Mouse (Mus musculus): ENCODE measurements at regions not wholly inside any gene's neighbourhood (a gene's known extent, or its start where the extent isn't known, plus 50 kb on each side); places are given as distances from the start of the nearest gene placed in this dataset.

DNA sequence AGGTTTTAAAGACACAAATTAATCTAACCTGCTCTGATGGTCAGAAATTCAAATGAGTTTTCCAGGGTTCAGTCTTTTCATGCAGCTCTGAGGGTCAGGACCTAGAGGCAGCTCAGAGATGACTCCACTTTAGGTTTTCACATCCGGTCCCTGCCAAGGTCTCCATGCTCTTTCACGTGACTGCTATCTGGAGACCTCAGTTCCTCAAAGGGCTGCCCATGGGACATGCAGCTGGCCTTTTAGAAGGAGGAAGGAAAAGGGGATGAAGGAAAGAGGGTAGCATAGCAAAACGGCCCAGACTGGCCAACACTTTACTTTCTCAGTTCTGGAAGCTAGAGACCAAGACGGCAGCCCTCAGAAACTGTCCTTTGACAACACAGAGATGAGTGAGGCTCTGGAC, 276.6 kb downstream of the Nuak1 start:
- Histone ChIP-seq H3K27me3 (ENCODE audit: control insufficient read depth, insufficient read depth, low read length) (no peaks in the 10 kb centered on the region), H3K4me1 (ENCODE audit: control insufficient read depth, insufficient read depth, low read length) (no peaks in the 10 kb centered on the region), H3K36me3 (ENCODE audit: control insufficient read depth, insufficient read depth, low read length) (no peaks in the 10 kb centered on the region), H3K79me2 (ENCODE audit: control insufficient read depth, insufficient read depth, low read length) (no peaks in the 10 kb centered on the region), H3K4me3 (ENCODE audit: insufficient read depth, low read depth, low read length) (no peak overlapping the region), H3K27ac (replicated peaks; ENCODE audit: insufficient read depth, low read depth, low read length) (no peak overlapping the region), H3K9ac (ENCODE audit: low read depth, low read length) (no peak overlapping the region)
- TF ChIP-seq CTCF (IDR thresholded peaks at IDR 0.05; ENCODE audit: low read depth, low read length) (no peak), POLR2A (IDR thresholded peaks at IDR 0.05; ENCODE audit: extremely low read depth, insufficient read depth, low read length) (no peak)
- no peak for DNase-seq (ENCODE audit: extremely low read depth, low read depth, low spot score)
- WGBS, result 66% methylated on average over 4 of the region's 4 CpGs

DNA sequence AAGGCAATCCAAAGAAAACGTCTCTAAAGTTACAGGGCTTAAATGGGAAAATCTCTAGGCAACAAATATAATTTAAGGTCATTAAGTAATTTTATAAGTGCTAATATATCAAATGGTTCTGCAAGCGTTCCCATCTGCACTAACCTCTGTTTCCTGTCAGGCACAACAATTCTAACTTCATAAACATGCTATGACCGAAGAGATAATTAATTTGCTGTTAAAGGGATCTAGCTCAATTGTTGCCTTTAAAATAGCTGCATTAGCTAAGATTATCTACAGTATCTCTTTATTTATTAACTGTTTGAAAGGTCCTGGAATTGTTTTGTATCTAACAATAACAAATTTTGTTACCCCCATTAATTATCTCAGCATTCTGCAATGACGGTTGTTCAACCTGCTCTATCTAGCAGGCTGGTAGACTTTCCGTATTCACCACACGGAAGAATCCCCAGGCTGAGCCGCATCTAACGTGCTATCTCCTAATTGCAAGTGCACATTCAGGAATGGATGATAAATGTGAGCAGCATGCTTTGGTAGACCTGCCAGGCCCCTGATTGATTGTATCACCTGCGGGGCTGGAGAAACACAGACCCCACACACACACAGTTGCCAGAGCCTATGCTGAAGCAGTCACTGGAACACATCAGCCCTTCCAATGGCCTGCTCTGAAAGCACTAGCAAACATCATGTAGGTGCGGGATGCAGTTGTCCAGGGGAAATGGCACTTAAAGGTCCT, 274.4 kb downstream of the Nuak1 start:
- Histone ChIP-seq H3K36me3 (ENCODE audit: control insufficient read depth, insufficient read depth, low read length) (no peaks in the 10 kb centered on the region), H3K27me3 (ENCODE audit: control insufficient read depth, insufficient read depth, low read length) (no peaks in the 10 kb centered on the region), H3K4me1 (ENCODE audit: control insufficient read depth, insufficient read depth, low read length) (no peaks in the 10 kb centered on the region), H3K4me3 (ENCODE audit: insufficient read depth, low read depth, low read length) (no peak overlapping the region), H3K9ac (ENCODE audit: low read depth, low read length) (no peak overlapping the region), H3K79me2 (ENCODE audit: control insufficient read depth, insufficient read depth, low read length) (no peaks in the 10 kb centered on the region), H3K27ac (replicated peaks; ENCODE audit: insufficient read depth, low read depth, low read length) (no peak overlapping the region)
- TF ChIP-seq POLR2A (IDR thresholded peaks at IDR 0.05; ENCODE audit: extremely low read depth, insufficient read depth, low read length) (no peak), CTCF (IDR thresholded peaks at IDR 0.05; ENCODE audit: low read depth, low read length) (no peak)
- WGBS, result 82% methylated on average over 10 of the region's 10 CpGs
- no peak for DNase-seq (ENCODE audit: extremely low read depth, low read depth, low spot score)

DNA sequence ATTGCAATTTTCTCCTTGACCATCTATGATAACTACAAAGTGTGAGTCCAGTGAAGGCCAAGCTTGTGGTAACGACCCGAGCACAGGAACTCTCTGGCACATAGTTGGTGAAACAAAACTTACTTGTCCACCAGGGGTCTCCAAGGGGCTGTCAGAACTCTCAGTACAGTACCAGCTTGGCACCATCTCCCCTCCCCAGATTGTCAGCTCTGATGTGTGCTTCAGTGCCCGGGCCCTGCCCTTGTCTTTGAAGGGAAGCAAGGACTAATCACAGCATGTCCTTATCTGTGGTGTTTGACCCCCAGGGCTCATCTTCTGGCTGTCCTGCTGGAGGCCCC, 273.9 kb downstream of the Nuak1 start:
- no peak overlapping the region for H3K27ac ChIP-seq (replicated peaks; ENCODE audit: insufficient read depth, low read depth, low read length)
- no peaks in the 10 kb centered on the region for H3K36me3 ChIP-seq (ENCODE audit: control insufficient read depth, insufficient read depth, low read length)
- H3K27me3 ChIP-seq (ENCODE audit: control insufficient read depth, insufficient read depth, low read length), result no peaks in the 10 kb centered on the region
- H3K4me1 ChIP-seq (ENCODE audit: control insufficient read depth, insufficient read depth, low read length), result no peaks in the 10 kb centered on the region
- 61% methylated on average over 3 of the region's 3 CpGs for WGBS
- no peaks in the 10 kb centered on the region for H3K79me2 ChIP-seq (ENCODE audit: control insufficient read depth, insufficient read depth, low read length)
- DNase-seq (ENCODE audit: extremely low read depth, low read depth, low spot score), result no peak
- no peak overlapping the region for H3K9ac ChIP-seq (ENCODE audit: low read depth, low read length)
- H3K4me3 ChIP-seq (ENCODE audit: insufficient read depth, low read depth, low read length), result no peak overlapping the region
- TF ChIP-seq CTCF (IDR thresholded peaks at IDR 0.05; ENCODE audit: low read depth, low read length) (no peak), POLR2A (IDR thresholded peaks at IDR 0.05; ENCODE audit: extremely low read depth, insufficient read depth, low read length) (no peak)

DNA sequence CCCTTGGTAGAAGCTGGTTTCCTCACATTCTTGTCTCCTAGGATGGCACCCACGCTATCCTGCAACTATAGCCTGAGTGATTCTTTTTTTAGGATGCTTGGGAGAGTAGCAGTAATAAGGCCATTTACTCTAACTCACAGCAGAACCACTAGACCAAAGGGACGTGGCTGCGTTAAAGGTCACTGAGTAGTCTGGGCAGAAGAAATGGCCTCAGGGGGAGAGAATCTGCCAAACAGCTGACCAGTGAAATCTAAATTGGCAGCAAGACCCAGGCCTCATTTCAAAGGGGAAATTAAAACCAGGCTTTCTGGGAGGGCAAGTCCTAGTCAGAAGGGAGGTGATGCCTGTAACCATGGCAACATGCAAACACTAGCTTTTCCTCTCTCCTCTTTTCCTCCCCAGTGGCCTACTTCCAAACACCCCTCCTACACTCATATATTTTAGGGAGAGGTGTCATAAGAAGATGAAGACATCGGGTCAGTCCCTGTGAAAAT, 267.5 kb downstream of the Nuak1 start:
- 81% methylated on average over 4 of the region's 4 CpGs for WGBS
- Histone ChIP-seq H3K27ac (replicated peaks; ENCODE audit: insufficient read depth, low read depth, low read length) (no peak overlapping the region), H3K4me1 (ENCODE audit: control insufficient read depth, insufficient read depth, low read length) (no peaks in the 10 kb centered on the region), H3K36me3 (ENCODE audit: control insufficient read depth, insufficient read depth, low read length) (no peaks in the 10 kb centered on the region), H3K4me3 (ENCODE audit: insufficient read depth, low read depth, low read length) (no peak overlapping the region), H3K9ac (ENCODE audit: low read depth, low read length) (no peak overlapping the region), H3K27me3 (ENCODE audit: control insufficient read depth, insufficient read depth, low read length) (no peaks in the 10 kb centered on the region), H3K79me2 (ENCODE audit: control insufficient read depth, insufficient read depth, low read length) (no peaks in the 10 kb centered on the region)
- no peak for DNase-seq (ENCODE audit: extremely low read depth, low read depth, low spot score)
- no peak for TF ChIP-seq CTCF (IDR thresholded peaks at IDR 0.05; ENCODE audit: low read depth, low read length)
- no peak for TF ChIP-seq POLR2A (IDR thresholded peaks at IDR 0.05; ENCODE audit: extremely low read depth, insufficient read depth, low read length)

DNA sequence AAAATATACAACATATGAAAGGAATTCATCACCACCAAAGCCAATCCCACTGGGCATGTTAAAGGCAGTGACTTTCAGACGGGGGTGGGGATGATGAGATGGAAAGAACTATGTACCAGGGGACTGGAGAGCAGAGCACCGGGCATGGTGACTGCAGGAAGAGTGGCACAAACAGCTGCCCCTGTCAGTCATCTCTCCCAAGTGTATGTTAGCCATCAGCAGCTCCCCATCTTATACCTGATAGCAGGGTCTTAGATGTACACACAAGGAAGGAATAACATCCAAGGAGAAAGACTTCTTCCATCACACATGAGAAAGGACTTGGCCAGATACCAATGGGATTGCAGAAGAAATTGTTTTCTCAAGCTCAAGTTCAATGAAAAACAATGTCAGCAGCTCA, 257.2 kb downstream of the Nuak1 start:
- Histone ChIP-seq H3K27me3 (ENCODE audit: control insufficient read depth, insufficient read depth, low read length) (no peaks in the 10 kb centered on the region), H3K27ac (replicated peaks; ENCODE audit: insufficient read depth, low read depth, low read length) (no peak overlapping the region), H3K9ac (ENCODE audit: low read depth, low read length) (no peak overlapping the region), H3K4me1 (ENCODE audit: control insufficient read depth, insufficient read depth, low read length) (no peaks in the 10 kb centered on the region), H3K79me2 (ENCODE audit: control insufficient read depth, insufficient read depth, low read length) (no peaks in the 10 kb centered on the region), H3K4me3 (ENCODE audit: insufficient read depth, low read depth, low read length) (no peak overlapping the region), H3K36me3 (ENCODE audit: control insufficient read depth, insufficient read depth, low read length) (no peaks in the 10 kb centered on the region)
- 80% methylated on average over 2 of the region's 2 CpGs for WGBS
- DNase-seq (ENCODE audit: extremely low read depth, low read depth, low spot score), result no peak
- no peak for TF ChIP-seq POLR2A (IDR thresholded peaks at IDR 0.05; ENCODE audit: extremely low read depth, insufficient read depth, low read length)
- TF ChIP-seq CTCF (IDR thresholded peaks at IDR 0.05; ENCODE audit: low read depth, low read length), result no peak

DNA sequence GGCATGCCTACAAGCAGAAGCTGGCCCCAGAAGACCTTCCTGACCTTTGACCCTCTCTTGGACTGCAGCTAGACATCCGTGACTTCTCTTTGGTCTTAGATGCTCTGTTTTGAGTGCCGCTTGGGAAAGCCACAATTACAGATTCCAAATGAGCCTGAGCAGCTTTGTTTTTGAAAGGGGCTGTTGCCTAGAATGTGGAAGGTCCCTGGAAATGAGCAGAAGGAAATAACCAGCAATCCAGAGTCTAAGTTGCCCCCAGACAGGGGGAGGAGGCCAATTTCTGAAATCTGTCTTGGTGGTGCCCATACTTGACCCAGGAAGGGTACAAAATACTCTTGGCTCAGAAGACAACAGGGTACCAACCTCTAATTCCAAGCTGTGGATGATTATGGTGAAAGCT, 253.9 kb downstream of the Nuak1 start:
- Histone ChIP-seq H3K27me3 (ENCODE audit: control insufficient read depth, insufficient read depth, low read length) (no peaks in the 10 kb centered on the region), H3K4me1 (ENCODE audit: control insufficient read depth, insufficient read depth, low read length) (no peaks in the 10 kb centered on the region), H3K79me2 (ENCODE audit: control insufficient read depth, insufficient read depth, low read length) (no peaks in the 10 kb centered on the region), H3K9ac (ENCODE audit: low read depth, low read length) (no peak overlapping the region), H3K4me3 (ENCODE audit: insufficient read depth, low read depth, low read length) (no peak overlapping the region), H3K27ac (replicated peaks; ENCODE audit: insufficient read depth, low read depth, low read length) (no peak overlapping the region), H3K36me3 (ENCODE audit: control insufficient read depth, insufficient read depth, low read length) (no peaks in the 10 kb centered on the region)
- DNase-seq (ENCODE audit: extremely low read depth, low read depth, low spot score), result no peak
- WGBS, result 82% methylated on average over 2 of the region's 2 CpGs
- TF ChIP-seq CTCF (IDR thresholded peaks at IDR 0.05; ENCODE audit: low read depth, low read length) (no peak), POLR2A (IDR thresholded peaks at IDR 0.05; ENCODE audit: extremely low read depth, insufficient read depth, low read length) (no peak)
